Mouse (Mus musculus): ENCODE data around the gene 1700088E04Rik. TPM values are rescaled to one million over a fixed set of nuclear protein-coding genes. Genes with fewer than 3 reads are reported as not detected.
A peak's percentile ranks its signal among the peaks of the same experiment; 100 is the strongest.

1700088E04Rik gene
- polyA plus RNA-seq, 1 experiment from 2014 or later = 1.1 TPM

DNA sequence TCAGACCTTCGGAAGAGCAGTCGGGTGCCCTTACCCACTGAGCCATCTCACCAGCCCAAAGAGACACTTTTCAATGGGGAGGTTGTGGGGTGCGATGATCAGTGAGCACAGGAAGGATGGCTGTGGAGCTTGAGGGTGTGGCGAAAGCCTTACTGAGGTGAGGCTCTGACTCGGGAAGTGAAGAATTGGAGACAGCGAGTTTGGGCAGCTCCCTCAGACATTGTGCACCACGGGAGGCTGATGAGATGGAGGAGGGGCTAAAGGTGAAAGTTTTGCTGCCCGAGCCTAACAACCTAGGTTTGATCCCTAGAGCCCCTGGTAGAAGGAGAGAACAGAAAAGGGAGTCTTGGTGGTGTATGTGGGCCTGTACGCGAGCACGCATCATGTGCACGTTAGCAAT, 2.3 kb upstream of the 1700088E04Rik start:
- WGBS (ENCODE audit: missing documents) = 92% methylated on average over 11 of the region's 12 CpGs
- no peak overlapping the region for H3K4me3 ChIP-seq (ENCODE audit: inconsistent target)
- peaks cover 38% of the 10 kb centered on the region; the same call in 1 of the 2 replicates for H3K36me3 ChIP-seq (ENCODE audit: inconsistent target)
- no peak overlapping the region for H3K27ac ChIP-seq
- peaks cover 15% of the 10 kb centered on the region for H3K79me2 ChIP-seq (ENCODE audit: inconsistent target)

DNA sequence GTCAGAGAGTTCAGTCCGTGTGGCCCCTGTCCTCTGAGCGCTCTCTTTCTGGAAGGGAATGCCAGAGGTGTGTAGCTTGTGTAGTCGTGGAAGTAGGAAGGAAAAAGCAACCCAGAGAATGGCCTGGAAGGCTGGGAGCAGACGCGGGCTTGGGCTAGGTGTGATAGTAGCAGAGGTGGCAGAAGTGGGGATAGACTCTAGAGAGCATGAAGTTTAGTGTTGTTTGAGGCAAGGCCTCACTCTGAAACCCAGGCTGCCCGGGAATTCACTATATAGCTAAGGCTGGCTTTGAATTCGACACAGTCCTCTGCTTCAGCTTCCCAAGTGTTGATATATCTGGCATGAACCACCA, 489 bp upstream of the 1700088E04Rik start:
- H3K4me3 ChIP-seq (ENCODE audit: inconsistent target) = peak overlapping the region; percentile 97
- H3K27ac ChIP-seq = peak overlapping the region; percentile 42
- H3K79me2 ChIP-seq (ENCODE audit: inconsistent target) = peaks cover 15% of the 10 kb centered on the region
- WGBS (ENCODE audit: missing documents) = 2% methylated on average over 7 of the region's 7 CpGs
- peaks cover 23% of the 10 kb centered on the region; the same call in 1 of the 2 replicates for H3K36me3 ChIP-seq (ENCODE audit: inconsistent target)

DNA sequence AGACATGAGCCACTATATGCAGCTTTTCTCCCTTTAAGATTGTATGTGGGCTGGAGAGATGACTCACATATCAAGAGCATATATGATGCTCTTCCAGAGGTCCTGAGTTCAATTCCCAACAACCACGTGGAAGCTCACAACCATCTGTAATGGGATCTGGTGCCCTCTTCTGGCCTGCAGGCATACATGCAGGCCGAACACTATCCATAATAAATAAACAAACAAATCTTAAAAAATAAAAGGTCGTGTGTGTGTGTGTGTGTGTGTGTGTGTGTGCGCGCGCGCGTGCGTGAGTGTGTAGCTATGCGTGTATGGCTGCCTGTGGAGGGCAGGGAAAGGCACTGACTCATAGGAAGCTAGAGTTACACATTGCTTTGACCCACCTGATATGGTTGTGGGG, 1.4 kb downstream of the 1700088E04Rik start:
- no peak overlapping the region for H3K4me3 ChIP-seq (ENCODE audit: inconsistent target)
- 45% methylated on average over 9 of the region's 10 CpGs for WGBS (ENCODE audit: missing documents)

DNA sequence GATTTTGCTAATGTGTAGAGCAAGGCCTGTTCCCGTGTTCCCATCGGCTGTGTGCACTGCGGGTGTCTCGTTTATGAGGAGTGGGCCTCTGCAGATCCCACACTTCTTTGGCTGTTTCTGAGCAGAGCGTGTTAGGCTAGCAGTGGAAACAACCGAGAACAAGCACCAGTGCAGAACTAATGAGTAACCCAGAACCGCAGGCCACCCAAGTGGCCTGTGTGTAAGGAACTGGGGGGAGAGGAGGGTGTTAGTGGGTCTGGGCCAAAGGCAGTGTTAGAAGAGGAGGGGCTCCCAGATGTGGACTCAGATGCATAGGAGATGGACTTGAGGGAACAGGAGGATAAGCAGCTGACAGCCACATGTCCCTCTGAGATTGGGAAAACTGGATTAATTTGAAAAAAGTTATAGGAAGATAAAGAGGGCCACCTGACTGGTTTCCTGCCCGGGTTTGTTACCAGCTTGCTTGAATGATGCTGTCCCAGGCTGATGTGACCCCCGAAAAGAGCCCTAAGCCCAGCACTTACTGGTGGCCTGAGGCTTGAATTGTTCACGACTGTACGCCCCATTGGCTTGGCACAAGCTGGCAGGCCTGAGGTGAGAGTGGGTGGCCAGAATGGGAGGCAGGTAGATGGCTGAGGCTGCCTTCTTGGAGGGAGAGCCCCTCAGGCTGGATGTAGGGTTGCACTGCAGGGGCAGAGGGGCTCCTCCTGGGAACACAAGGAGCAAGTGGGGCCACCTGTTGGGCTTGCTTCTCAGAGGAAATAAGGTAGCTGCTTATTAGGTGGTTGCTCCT, 5.1 kb downstream of the 1700088E04Rik start:
- WGBS (ENCODE audit: missing documents) = 79% methylated on average over 11 of the region's 11 CpGs
- H3K79me2 ChIP-seq (ENCODE audit: inconsistent target) = no peaks in the 10 kb centered on the region
- H3K4me3 ChIP-seq (ENCODE audit: inconsistent target) = no peak overlapping the region
- peaks cover 23% of the 10 kb centered on the region for H3K36me3 ChIP-seq (ENCODE audit: inconsistent target)
- no peak overlapping the region for H3K27ac ChIP-seq

More for the DNA sequence above, 1.4 kb downstream of the 1700088E04Rik start:
- H3K36me3 ChIP-seq (ENCODE audit: inconsistent target) = peaks cover 6% of the 10 kb centered on the region; the same call in 1 of the 2 replicates
- H3K79me2 ChIP-seq (ENCODE audit: inconsistent target) = peaks cover 15% of the 10 kb centered on the region
- no peak overlapping the region for H3K27ac ChIP-seq

DNA sequence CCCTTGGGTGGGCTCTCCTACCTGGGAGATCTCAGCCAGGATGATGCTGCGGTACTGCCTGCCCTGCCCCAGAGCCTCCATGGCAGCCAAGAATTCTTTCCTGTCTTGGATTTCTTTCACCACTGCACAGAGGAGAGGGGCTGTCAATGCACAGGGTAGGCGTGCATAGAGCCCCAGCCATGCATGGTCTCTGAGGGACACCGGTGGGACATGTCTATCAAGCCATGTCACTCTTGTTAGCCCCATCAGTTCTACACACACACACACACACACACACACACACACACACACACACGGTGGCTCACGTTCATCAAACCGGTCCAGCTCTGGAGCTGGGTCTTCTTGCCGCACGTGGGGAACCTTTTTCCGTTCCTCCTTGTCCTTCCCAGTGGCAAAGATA, 5.7 kb downstream of the 1700088E04Rik start:
- H3K36me3 ChIP-seq (ENCODE audit: inconsistent target) = peaks cover 30% of the 10 kb centered on the region
- no peak overlapping the region for H3K27ac ChIP-seq
- WGBS (ENCODE audit: missing documents) = 82% methylated on average over 9 of the region's 9 CpGs
- no peaks in the 10 kb centered on the region for H3K79me2 ChIP-seq (ENCODE audit: inconsistent target)
- no peak overlapping the region for H3K4me3 ChIP-seq (ENCODE audit: inconsistent target)

DNA sequence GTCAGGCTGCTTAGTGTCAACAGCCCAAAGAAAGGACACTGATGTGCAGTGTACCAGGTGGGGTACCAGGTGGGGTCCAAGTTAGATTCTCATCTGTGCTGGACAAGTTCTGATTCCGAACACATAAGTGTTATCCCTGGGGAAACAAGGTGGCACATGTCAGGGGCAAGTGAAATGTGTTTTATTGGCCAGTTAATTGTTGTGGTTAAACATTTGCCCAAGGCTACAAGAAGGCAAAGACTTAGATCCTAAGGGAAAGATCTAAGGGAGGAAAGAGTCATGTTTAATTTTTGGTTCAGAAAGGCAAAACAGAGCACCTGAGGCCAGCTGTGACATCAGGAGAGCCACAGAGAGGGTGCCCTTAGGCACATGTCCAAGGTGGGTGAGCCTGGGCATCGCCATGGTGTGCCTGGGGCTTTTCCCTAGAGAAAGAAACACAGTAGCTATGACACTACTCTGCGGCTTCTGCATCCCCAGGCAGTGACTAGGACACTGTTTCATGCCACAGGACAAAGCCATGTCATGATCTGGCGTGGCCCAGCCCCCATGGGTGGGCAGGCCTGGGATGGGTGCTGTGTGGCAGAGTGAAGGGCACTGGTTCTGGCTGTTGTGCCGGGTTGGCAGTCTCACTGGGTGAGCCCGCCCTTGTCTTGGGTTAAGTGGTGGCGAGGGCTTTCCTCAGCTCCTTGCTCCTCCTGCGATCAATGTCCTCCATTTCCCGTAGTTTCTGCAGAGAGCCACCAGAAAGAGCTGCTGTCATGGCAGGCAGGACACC, 6.4 kb downstream of the 1700088E04Rik start:
- H3K27ac ChIP-seq = no peak overlapping the region
- H3K79me2 ChIP-seq (ENCODE audit: inconsistent target) = no peaks in the 10 kb centered on the region
- H3K36me3 ChIP-seq (ENCODE audit: inconsistent target) = peaks cover 36% of the 10 kb centered on the region
- no peak overlapping the region for H3K4me3 ChIP-seq (ENCODE audit: inconsistent target)
- 94% methylated on average over 9 of the region's 9 CpGs for WGBS (ENCODE audit: missing documents)

DNA sequence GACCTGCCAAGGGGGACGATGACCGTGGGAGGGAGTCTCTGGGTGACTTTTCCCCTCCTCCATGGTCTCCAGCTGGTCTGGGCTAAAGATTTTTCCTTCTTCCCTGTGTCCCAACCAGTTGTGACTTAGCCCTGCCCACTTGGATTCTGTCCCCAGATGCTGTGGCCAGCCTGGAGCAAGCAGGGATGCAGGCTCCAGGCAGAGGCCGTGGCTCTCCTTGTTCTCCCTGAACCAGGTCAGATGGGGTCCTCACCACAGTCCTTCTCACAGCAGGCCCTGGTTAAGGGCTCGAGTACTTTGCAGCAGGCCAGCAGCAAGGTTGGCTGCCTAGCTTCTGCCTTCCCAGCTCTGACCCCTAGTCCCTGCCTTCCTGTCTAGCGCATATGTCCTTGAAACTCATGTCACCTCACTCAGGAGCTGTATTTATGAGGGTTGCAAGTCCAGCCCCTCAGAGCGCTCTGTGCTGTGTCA, 7.8 kb downstream of the 1700088E04Rik start:
- Histone ChIP-seq H3K79me2 (ENCODE audit: inconsistent target) (no peaks in the 10 kb centered on the region), H3K27ac (no peak overlapping the region), H3K4me3 (ENCODE audit: inconsistent target) (no peak overlapping the region), H3K36me3 (ENCODE audit: inconsistent target) (peaks cover 41% of the 10 kb centered on the region)
- 97% methylated on average over 6 of the region's 6 CpGs for WGBS (ENCODE audit: missing documents)

DNA sequence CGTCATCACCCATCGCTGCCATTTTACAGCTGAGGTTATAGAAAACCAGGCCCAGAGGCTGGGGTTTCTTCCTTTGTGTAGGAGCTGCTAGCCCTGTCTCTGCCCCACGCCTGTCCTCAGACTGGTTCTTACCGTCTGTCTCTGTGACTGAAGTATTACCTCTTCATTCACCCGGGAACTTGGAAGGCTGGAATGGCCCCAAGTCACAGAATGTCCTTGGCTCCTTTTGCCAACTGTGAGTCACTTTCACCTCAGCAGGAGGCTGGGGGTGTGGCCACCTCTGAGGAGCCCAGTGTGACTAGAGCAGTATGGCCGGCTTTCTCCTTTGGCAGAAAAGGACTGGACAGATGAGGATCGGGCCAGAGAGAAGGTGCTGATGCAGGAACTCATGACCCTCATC, 9.6 kb downstream of the 1700088E04Rik start:
- H3K27ac ChIP-seq = no peak overlapping the region
- H3K4me3 ChIP-seq (ENCODE audit: inconsistent target) = no peak overlapping the region
- WGBS (ENCODE audit: missing documents) = 90% methylated on average over 7 of the region's 7 CpGs
- no peaks in the 10 kb centered on the region for H3K79me2 ChIP-seq (ENCODE audit: inconsistent target)
- peaks cover 55% of the 10 kb centered on the region for H3K36me3 ChIP-seq (ENCODE audit: inconsistent target)

DNA sequence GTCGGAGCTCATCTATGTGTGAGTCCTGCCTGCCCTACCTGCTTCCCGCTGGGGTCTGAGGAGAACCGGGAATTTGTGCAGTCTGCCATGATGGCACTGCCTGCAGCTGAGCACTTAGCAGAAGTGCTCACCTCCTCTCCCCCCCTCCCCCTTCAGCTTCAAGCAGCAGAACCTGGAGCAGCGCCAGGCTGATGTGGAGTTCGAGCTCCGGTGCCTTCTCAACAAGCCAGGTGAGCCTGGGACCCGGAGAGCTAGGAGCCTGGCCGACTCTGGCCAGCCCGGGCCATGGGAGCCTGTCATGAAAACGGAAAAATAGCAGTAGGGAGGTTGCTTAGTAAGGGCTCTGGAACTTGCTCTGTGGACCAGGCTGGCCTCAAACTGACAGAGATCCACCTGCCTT, 10.3 kb downstream of the 1700088E04Rik start:
- Histone ChIP-seq H3K79me2 (ENCODE audit: inconsistent target) (no peaks in the 10 kb centered on the region), H3K4me3 (ENCODE audit: inconsistent target) (no peak overlapping the region), H3K27ac (no peak overlapping the region), H3K36me3 (ENCODE audit: inconsistent target) (peaks cover 56% of the 10 kb centered on the region)
- 95% methylated on average over 9 of the region's 10 CpGs for WGBS (ENCODE audit: missing documents)

DNA sequence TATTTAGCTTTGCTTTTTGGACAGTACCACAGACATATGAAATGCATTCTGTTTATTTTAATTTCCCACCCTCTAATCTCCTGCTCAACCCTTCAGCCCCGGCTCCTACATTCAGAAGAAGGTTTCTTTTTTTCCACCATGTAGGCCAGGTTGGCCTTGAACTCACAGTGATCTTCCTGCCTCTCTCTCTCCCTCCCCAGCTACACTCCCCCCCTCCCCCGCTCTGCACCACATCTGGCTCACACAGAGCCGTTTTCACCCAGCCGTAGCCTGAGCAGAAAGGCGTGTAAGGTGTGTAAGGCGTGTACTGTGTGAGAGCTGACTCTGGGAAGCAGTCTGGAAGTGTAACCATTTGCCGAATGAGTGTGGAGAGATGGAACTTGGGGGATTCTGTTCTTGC, 11.7 kb downstream of the 1700088E04Rik start:
- H3K79me2 ChIP-seq (ENCODE audit: inconsistent target) = no peaks in the 10 kb centered on the region
- 92% methylated on average over 7 of the region's 7 CpGs for WGBS (ENCODE audit: missing documents)
- no peak overlapping the region for H3K4me3 ChIP-seq (ENCODE audit: inconsistent target)
- peaks cover 70% of the 10 kb centered on the region for H3K36me3 ChIP-seq (ENCODE audit: inconsistent target)
- H3K27ac ChIP-seq = no peak overlapping the region

DNA sequence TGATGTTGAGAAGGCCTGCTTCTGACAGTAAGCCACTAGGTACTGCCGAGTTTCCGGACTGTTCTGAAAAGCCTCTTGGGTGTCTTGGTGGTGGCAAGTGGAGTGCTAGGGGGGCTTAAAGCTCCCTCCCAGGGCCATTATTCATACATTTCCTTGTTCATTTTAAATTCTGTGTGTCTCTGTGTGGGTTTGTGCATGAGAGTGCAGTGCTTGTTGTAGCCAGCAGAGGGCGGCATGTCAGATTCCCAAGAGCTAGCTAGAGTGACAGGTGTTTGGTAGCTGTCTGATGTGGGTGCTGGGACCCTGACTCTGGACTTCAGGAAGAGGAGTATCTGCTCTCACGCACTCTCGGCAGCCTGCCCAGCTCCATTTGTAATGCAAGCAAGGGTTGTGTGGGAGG, 12.8 kb downstream of the 1700088E04Rik start:
- Histone ChIP-seq H3K36me3 (ENCODE audit: inconsistent target) (peaks cover 74% of the 10 kb centered on the region), H3K4me3 (ENCODE audit: inconsistent target) (no peak overlapping the region), H3K79me2 (ENCODE audit: inconsistent target) (no peaks in the 10 kb centered on the region), H3K27ac (no peak overlapping the region)
- 93% methylated on average over 5 of the region's 5 CpGs for WGBS (ENCODE audit: missing documents)

DNA sequence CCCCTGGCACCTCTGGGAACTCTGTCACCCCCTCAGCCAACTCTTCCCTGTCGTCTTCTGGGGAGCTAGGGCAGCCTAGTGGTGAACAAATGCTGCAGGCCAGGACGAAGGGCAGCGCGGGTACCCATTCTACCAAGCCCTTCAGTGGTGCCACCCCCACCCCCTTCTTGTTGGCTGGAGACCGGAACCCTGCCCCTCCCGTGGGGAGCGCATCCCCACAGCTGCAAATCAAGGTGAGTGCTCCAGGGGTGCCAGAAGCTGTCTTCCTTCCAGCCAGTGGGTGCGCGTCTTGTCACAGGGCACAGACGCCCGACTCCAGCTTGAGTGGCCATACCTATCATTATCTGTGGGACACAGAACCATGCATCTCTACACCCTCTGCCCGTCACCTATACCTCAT, 14.0 kb downstream of the 1700088E04Rik start:
- Histone ChIP-seq H3K27ac (no peak overlapping the region), H3K4me3 (ENCODE audit: inconsistent target) (no peak overlapping the region), H3K36me3 (ENCODE audit: inconsistent target) (peaks cover 73% of the 10 kb centered on the region), H3K79me2 (ENCODE audit: inconsistent target) (no peaks in the 10 kb centered on the region)
- 96% methylated on average over 10 of the region's 12 CpGs for WGBS (ENCODE audit: missing documents)

DNA sequence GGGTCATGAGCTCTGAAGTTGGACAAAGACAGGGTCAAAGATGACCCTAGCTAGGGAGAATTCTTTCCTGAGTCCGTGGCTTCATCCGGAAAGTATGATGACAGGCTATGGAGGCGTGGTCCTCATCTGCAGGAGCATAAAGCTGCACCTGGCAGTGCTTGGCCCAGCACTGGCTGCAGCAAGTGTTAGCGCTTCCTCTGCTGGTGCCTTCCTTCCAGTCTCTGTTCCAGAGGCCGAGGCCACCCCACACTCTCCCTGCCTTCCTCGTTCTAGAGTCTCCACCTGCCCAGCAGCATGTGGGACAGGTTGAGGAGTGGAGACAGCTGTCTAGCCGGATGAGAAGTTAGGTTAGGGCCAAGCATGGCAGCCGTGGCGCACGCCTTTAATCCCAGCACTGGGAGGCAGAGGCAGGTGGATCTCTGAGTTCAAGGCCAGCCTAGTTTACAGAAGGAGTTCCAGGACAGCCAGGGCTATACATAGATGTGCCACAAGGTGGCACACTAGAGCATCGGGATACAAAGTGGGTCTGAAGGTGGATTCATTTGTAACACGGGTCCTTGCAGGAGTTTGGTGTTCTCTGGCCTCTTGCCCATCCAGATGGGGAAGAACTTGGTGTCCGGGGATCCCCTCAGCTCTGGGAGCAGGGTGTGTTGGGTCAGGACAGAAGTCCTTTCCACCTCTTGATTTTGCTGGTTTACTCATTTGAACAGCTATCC, 14.7 kb downstream of the 1700088E04Rik start:
- Histone ChIP-seq H3K36me3 (ENCODE audit: inconsistent target) (peaks cover 69% of the 10 kb centered on the region), H3K27ac (no peak overlapping the region), H3K79me2 (ENCODE audit: inconsistent target) (no peaks in the 10 kb centered on the region), H3K4me3 (ENCODE audit: inconsistent target) (no peak overlapping the region)
- WGBS (ENCODE audit: missing documents) = 79% methylated on average over 13 of the region's 13 CpGs

DNA sequence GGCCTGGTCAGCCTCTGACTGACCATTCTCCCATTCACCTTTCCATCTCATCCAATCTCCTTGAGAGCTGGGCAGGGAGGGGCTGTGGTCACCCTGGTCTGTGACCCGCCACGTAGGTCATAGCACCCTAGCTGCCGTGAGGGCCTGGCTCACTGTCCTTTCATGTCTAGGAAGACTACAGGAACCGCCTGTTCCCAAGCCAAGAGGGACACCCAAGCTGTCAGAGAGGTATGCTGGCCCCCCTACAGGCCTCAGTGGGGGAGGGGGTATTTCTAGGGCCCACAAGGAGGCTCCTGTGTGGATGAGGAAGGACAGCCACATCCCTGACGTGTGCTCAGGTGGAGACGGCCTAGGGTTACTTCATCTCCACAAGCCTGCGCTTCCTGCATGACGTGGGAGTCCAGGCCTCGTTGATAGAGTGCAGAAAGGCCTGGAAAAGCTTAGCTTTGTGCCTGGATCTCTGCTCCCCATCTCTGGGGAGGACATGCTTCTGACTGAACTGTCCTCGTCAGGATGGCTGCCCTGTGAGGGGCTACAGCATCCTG, 16.6 kb downstream of the 1700088E04Rik start:
- Histone ChIP-seq H3K36me3 (ENCODE audit: inconsistent target) (peaks cover 49% of the 10 kb centered on the region), H3K27ac (no peak overlapping the region), H3K4me3 (ENCODE audit: inconsistent target) (no peak overlapping the region), H3K79me2 (ENCODE audit: inconsistent target) (no peaks in the 10 kb centered on the region)
- 91% methylated on average over 10 of the region's 10 CpGs for WGBS (ENCODE audit: missing documents)
